Mouse (Mus musculus): Measurements from ENCODE around the gene Mymk. TPM values are rescaled to one million over a fixed set of nuclear protein-coding genes. Genes with fewer than 3 reads are reported as not detected.

Gene Mymk
- total and polyA plus RNA-seq, 2 experiments = not detected

- TF ChIP-seq CTCF (IDR thresholded peaks at IDR 0.05; ENCODE audit: low read depth, low read length) (no peak), POLR2A (IDR thresholded peaks at IDR 0.05; ENCODE audit: extremely low read depth, insufficient read depth, low read length) (no peak)
- DNase-seq (ENCODE audit: extremely low read depth, low read depth, low spot score) = no peak
- Histone ChIP-seq H3K36me3 (ENCODE audit: control insufficient read depth, insufficient read depth, low read length) (no peaks in the 10 kb centered on the region), H3K4me3 (ENCODE audit: insufficient read depth, low read depth, low read length) (no peak overlapping the region), H3K27me3 (ENCODE audit: control insufficient read depth, insufficient read depth, low read length) (no peaks in the 10 kb centered on the region), H3K9ac (ENCODE audit: low read depth, low read length) (no peak overlapping the region), H3K79me2 (ENCODE audit: control insufficient read depth, insufficient read depth, low read length) (no peaks in the 10 kb centered on the region), H3K27ac (replicated peaks; ENCODE audit: insufficient read depth, low read depth, low read length) (no peak overlapping the region), H3K4me1 (ENCODE audit: control insufficient read depth, insufficient read depth, low read length) (no peaks in the 10 kb centered on the region)
- WGBS = 71% methylated on average over 4 of the region's 4 CpGs
Observed at GRCm38 (mm10) chr2:27028437-27029015, 43.5 kb downstream of the Mymk start.

- Histone ChIP-seq H3K36me3 (ENCODE audit: control insufficient read depth, insufficient read depth, low read length) (no peaks in the 10 kb centered on the region), H3K9ac (ENCODE audit: low read depth, low read length) (no peak within 1 kb of the TSS), H3K79me2 (ENCODE audit: control insufficient read depth, insufficient read depth, low read length) (no peaks in the 10 kb centered on the region), H3K4me1 (ENCODE audit: control insufficient read depth, insufficient read depth, low read length) (no peaks in the 10 kb centered on the region), H3K4me3 (ENCODE audit: insufficient read depth, low read depth, low read length) (no peak within 1 kb of the TSS), H3K27ac (replicated peaks; ENCODE audit: insufficient read depth, low read depth, low read length) (no peak within 1 kb of the TSS), H3K27me3 (ENCODE audit: control insufficient read depth, insufficient read depth, low read length) (no peaks in the 10 kb centered on the region)
- TF ChIP-seq POLR2A (IDR thresholded peaks at IDR 0.05; ENCODE audit: extremely low read depth, insufficient read depth, low read length) (no peak), CTCF (IDR thresholded peaks at IDR 0.05; ENCODE audit: low read depth, low read length) (no peak)
- no peak for DNase-seq (ENCODE audit: extremely low read depth, low read depth, low spot score)
- 8% methylated on average over 38 of the region's 38 CpGs for WGBS
Observed at GRCm38 (mm10) chr2:27027618-27028436, 44.2 kb downstream of the Mymk start, which contains the start of gene Slc2a6. Gene Slc2a6, minus strand, starts transcription at chr2:27027998.

- no peaks in the 10 kb centered on the region for H3K79me2 ChIP-seq (ENCODE audit: control insufficient read depth, insufficient read depth, low read length)
- H3K27ac ChIP-seq (replicated peaks; ENCODE audit: insufficient read depth, low read depth, low read length) = no peak overlapping the region
- TF ChIP-seq POLR2A (IDR thresholded peaks at IDR 0.05; ENCODE audit: extremely low read depth, insufficient read depth, low read length) = no peak
- TF ChIP-seq CTCF (IDR thresholded peaks at IDR 0.05; ENCODE audit: low read depth, low read length) = no peak
- H3K36me3 ChIP-seq (ENCODE audit: control insufficient read depth, insufficient read depth, low read length) = no peaks in the 10 kb centered on the region
- H3K4me3 ChIP-seq (ENCODE audit: insufficient read depth, low read depth, low read length) = no peak overlapping the region
- no peaks in the 10 kb centered on the region for H3K27me3 ChIP-seq (ENCODE audit: control insufficient read depth, insufficient read depth, low read length)
- 72% methylated on average over 10 of the region's 10 CpGs for WGBS
- no peaks in the 10 kb centered on the region for H3K4me1 ChIP-seq (ENCODE audit: control insufficient read depth, insufficient read depth, low read length)
- DNase-seq (ENCODE audit: extremely low read depth, low read depth, low spot score) = no peak
- H3K9ac ChIP-seq (ENCODE audit: low read depth, low read length) = no peak overlapping the region
Observed at GRCm38 (mm10) chr2:27026857-27027617, 44.9 kb downstream of the Mymk start.

- no peak overlapping the region for H3K27ac ChIP-seq (replicated peaks; ENCODE audit: insufficient read depth, low read depth, low read length)
- WGBS = 92% methylated on average over 3 of the region's 3 CpGs
Observed at GRCm38 (mm10) chr2:27026332-27026731, 45.6 kb downstream of the Mymk start.

GRCm38 (mm10) chr2:27025545-27025944, 46.4 kb downstream of the Mymk start:
- H3K27ac ChIP-seq (replicated peaks; ENCODE audit: insufficient read depth, low read depth, low read length) = no peak overlapping the region
- H3K4me1 ChIP-seq (ENCODE audit: control insufficient read depth, insufficient read depth, low read length) = no peaks in the 10 kb centered on the region
- WGBS = 79% methylated on average over 3 of the region's 3 CpGs
- TF ChIP-seq POLR2A (IDR thresholded peaks at IDR 0.05; ENCODE audit: extremely low read depth, insufficient read depth, low read length) (no peak), CTCF (IDR thresholded peaks at IDR 0.05; ENCODE audit: low read depth, low read length) (no peak)
- H3K36me3 ChIP-seq (ENCODE audit: control insufficient read depth, insufficient read depth, low read length) = no peaks in the 10 kb centered on the region
- no peaks in the 10 kb centered on the region for H3K27me3 ChIP-seq (ENCODE audit: control insufficient read depth, insufficient read depth, low read length)
- no peak for DNase-seq (ENCODE audit: extremely low read depth, low read depth, low spot score)
- no peaks in the 10 kb centered on the region for H3K79me2 ChIP-seq (ENCODE audit: control insufficient read depth, insufficient read depth, low read length)
- no peak overlapping the region for H3K4me3 ChIP-seq (ENCODE audit: insufficient read depth, low read depth, low read length)
- no peak overlapping the region for H3K9ac ChIP-seq (ENCODE audit: low read depth, low read length)

More at GRCm38 (mm10) chr2:27026332-27026731, 45.6 kb downstream of the Mymk start:
- H3K27me3 ChIP-seq (ENCODE audit: control insufficient read depth, insufficient read depth, low read length) = no peaks in the 10 kb centered on the region
- H3K36me3 ChIP-seq (ENCODE audit: control insufficient read depth, insufficient read depth, low read length) = no peaks in the 10 kb centered on the region
- no peak for DNase-seq (ENCODE audit: extremely low read depth, low read depth, low spot score)
- no peaks in the 10 kb centered on the region for H3K4me1 ChIP-seq (ENCODE audit: control insufficient read depth, insufficient read depth, low read length)
- H3K4me3 ChIP-seq (ENCODE audit: insufficient read depth, low read depth, low read length) = no peak overlapping the region
- TF ChIP-seq POLR2A (IDR thresholded peaks at IDR 0.05; ENCODE audit: extremely low read depth, insufficient read depth, low read length) = no peak
- TF ChIP-seq CTCF (IDR thresholded peaks at IDR 0.05; ENCODE audit: low read depth, low read length) = no peak
- no peak overlapping the region for H3K9ac ChIP-seq (ENCODE audit: low read depth, low read length)
- H3K79me2 ChIP-seq (ENCODE audit: control insufficient read depth, insufficient read depth, low read length) = no peaks in the 10 kb centered on the region
